Mouse (Mus musculus) E14TG2a.4 (cell line): Measurements from ENCODE around the gene E130114P18Rik.

Source experiments
- H3K27me3 ChIP-seq: 2 replicates; pipeline ENCODE4 v1.6.1; 2014; ENCODE audit warnings: low read length, control low read depth; ENCODE audit not compliant: insufficient read depth
- H3K36me3 ChIP-seq: 2 replicates; pipeline ENCODE4 v1.6.1; 2014; ENCODE audit warnings: low read length, control low read depth; ENCODE audit not compliant: insufficient read depth
- H3K4me1 ChIP-seq: replicated peaks from 2 replicates; pipeline ENCODE4 v1.6.1; 2014; ENCODE audit warnings: low read depth, low read length, control low read depth
- H3K4me3 ChIP-seq: replicated peaks from 2 replicates; pipeline ENCODE4 v1.5.1; 2014; ENCODE audit warnings: mild to moderate bottlenecking, low read length
- H3K9me3 ChIP-seq: 2 replicates; pipeline ENCODE4 v1.6.1; 2014; ENCODE audit warnings: low read length, control low read depth
- CTCF ChIP-seq: conservative IDR thresholded peaks from 2 replicates; pipeline ENCODE4 v1.5.1; 2014; ENCODE audit warnings: low read length
- NANOG ChIP-seq: IDR thresholded peaks from 2 replicates; pipeline ENCODE4 v1.6.1; 2014; ENCODE audit warnings: borderline replicate concordance, low read length, mixed read lengths
- POU5F1 ChIP-seq: IDR thresholded peaks from 2 replicates; pipeline ENCODE4 v1.6.1; 2014; ENCODE audit warnings: low read length, borderline replicate concordance

Gene E130114P18Rik

GRCm38 (mm10) chr4:97819101-97819500 lies 41.2 kb upstream of the E130114P18Rik start:
- H3K36me3 ChIP-seq: no peaks in the 10 kb centered on the region
- H3K4me1 ChIP-seq: no peaks in the 10 kb centered on the region
- H3K27me3 ChIP-seq: no peaks in the 10 kb centered on the region
- TF ChIP-seq NANOG (no peak), POU5F1 (no peak), CTCF (no peak)
- no peaks in the 10 kb centered on the region for H3K9me3 ChIP-seq
- no peak overlapping the region for H3K4me3 ChIP-seq

- TF ChIP-seq POU5F1 (no peak), CTCF (no peak), NANOG (no peak)
- H3K27me3 ChIP-seq: no peaks in the 10 kb centered on the region
Observed at GRCm38 (mm10) chr4:97818498-97818897, 40.6 kb upstream of the E130114P18Rik start.

GRCm38 (mm10) chr4:97817741-97818140 lies 39.9 kb upstream of the E130114P18Rik start:
- no peaks in the 10 kb centered on the region for H3K36me3 ChIP-seq
- TF ChIP-seq NANOG (no peak), CTCF (no peak)
- H3K9me3 ChIP-seq: no peaks in the 10 kb centered on the region
- no peaks in the 10 kb centered on the region for H3K4me1 ChIP-seq
- no peak overlapping the region for H3K4me3 ChIP-seq
- no peaks in the 10 kb centered on the region for H3K27me3 ChIP-seq

More at GRCm38 (mm10) chr4:97818498-97818897, 40.6 kb upstream of the E130114P18Rik start:
- H3K36me3 ChIP-seq: no peaks in the 10 kb centered on the region
- no peaks in the 10 kb centered on the region for H3K4me1 ChIP-seq
- no peak overlapping the region for H3K4me3 ChIP-seq
- no peaks in the 10 kb centered on the region for H3K9me3 ChIP-seq

GRCm38 (mm10) chr4:97816753-97817152 lies 38.9 kb upstream of the E130114P18Rik start:
- Histone ChIP-seq H3K4me3 (no peak overlapping the region), H3K4me1 (no peaks in the 10 kb centered on the region), H3K9me3 (no peaks in the 10 kb centered on the region), H3K27me3 (no peaks in the 10 kb centered on the region), H3K36me3 (no peaks in the 10 kb centered on the region)
- TF ChIP-seq NANOG: no peak
- no peak for TF ChIP-seq POU5F1
- no peak for TF ChIP-seq CTCF

- H3K4me1 ChIP-seq: no peaks in the 10 kb centered on the region
- no peaks in the 10 kb centered on the region for H3K9me3 ChIP-seq
- H3K27me3 ChIP-seq: no peaks in the 10 kb centered on the region
- H3K36me3 ChIP-seq: no peaks in the 10 kb centered on the region
- no peak overlapping the region for H3K4me3 ChIP-seq
- TF ChIP-seq NANOG: no peak
- no peak for TF ChIP-seq CTCF
- no peak for TF ChIP-seq POU5F1
Observed at GRCm38 (mm10) chr4:97816001-97816400, 38.1 kb upstream of the E130114P18Rik start.

- Histone ChIP-seq H3K9me3 (no peaks in the 10 kb centered on the region), H3K4me3 (no peak overlapping the region), H3K27me3 (no peaks in the 10 kb centered on the region), H3K36me3 (no peaks in the 10 kb centered on the region), H3K4me1 (no peaks in the 10 kb centered on the region)
- TF ChIP-seq CTCF (no peak), NANOG (no peak)
Observed at GRCm38 (mm10) chr4:97814515-97814914, 36.6 kb upstream of the E130114P18Rik start.

GRCm38 (mm10) chr4:97813996-97814395 lies 36.1 kb upstream of the E130114P18Rik start:
- no peaks in the 10 kb centered on the region for H3K36me3 ChIP-seq
- no peaks in the 10 kb centered on the region for H3K4me1 ChIP-seq
- H3K9me3 ChIP-seq: no peaks in the 10 kb centered on the region
- no peak overlapping the region for H3K4me3 ChIP-seq
- TF ChIP-seq POU5F1: no peak
- TF ChIP-seq NANOG: no peak
- TF ChIP-seq CTCF: no peak
- H3K27me3 ChIP-seq: no peaks in the 10 kb centered on the region

GRCm38 (mm10) chr4:97813035-97813434 lies 35.2 kb upstream of the E130114P18Rik start:
- no peak overlapping the region for H3K4me3 ChIP-seq
- H3K4me1 ChIP-seq: no peaks in the 10 kb centered on the region
- no peaks in the 10 kb centered on the region for H3K27me3 ChIP-seq
- TF ChIP-seq NANOG: no peak
- no peaks in the 10 kb centered on the region for H3K9me3 ChIP-seq
- no peaks in the 10 kb centered on the region for H3K36me3 ChIP-seq

GRCm38 (mm10) chr4:97810348-97810939 lies 32.6 kb upstream of the E130114P18Rik start:
- TF ChIP-seq CTCF (no peak), POU5F1 (no peak), NANOG (no peak)
- Histone ChIP-seq H3K27me3 (no peaks in the 10 kb centered on the region), H3K4me1 (no peaks in the 10 kb centered on the region), H3K36me3 (no peaks in the 10 kb centered on the region), H3K9me3 (no peaks in the 10 kb centered on the region), H3K4me3 (no peak overlapping the region)
